Mouse (Mus musculus) NIH3T3 (cell line): ENCODE data around the gene Nxn.

Source experiments
- DNase-seq: peaks from one replicate; pipeline ENCODE4 v3.0.0-alpha.2; 2012; ENCODE audit warnings: low read depth

Nxn gene

GRCm38 (mm10) chr11:76363178-76363577 lies 35.8 kb downstream of the Nxn start:
- DNase-seq = no peak

- no peak for DNase-seq
These were observed 37.5 kb downstream of the Nxn start for GRCm38 (mm10) chr11:76361422-76361821.

GRCm38 (mm10) chr11:76360255-76360654 lies 38.7 kb downstream of the Nxn start:
- DNase-seq = no peak

GRCm38 (mm10) chr11:76358628-76359320 lies 40.2 kb downstream of the Nxn start:
- DNase-seq = peak; percentile 75

GRCm38 (mm10) chr11:76357464-76357863 lies 41.5 kb downstream of the Nxn start:
- DNase-seq = no peak

- no peak for DNase-seq
These were observed 42.8 kb downstream of the Nxn start for GRCm38 (mm10) chr11:76356091-76356490.

- no peak for DNase-seq
These were observed 43.5 kb downstream of the Nxn start for GRCm38 (mm10) chr11:76355425-76355824.

GRCm38 (mm10) chr11:76352861-76353558 lies 45.9 kb downstream of the Nxn start:
- DNase-seq = no peak

GRCm38 (mm10) chr11:76351624-76352011 lies 47.3 kb downstream of the Nxn start:
- peak; percentile 72 for DNase-seq

- DNase-seq = no peak
These were observed 47.9 kb downstream of the Nxn start for GRCm38 (mm10) chr11:76350931-76351623.

- DNase-seq = no peak
These were observed 49.1 kb downstream of the Nxn start for GRCm38 (mm10) chr11:76349833-76350232.

- DNase-seq = no peak
These were observed 51.4 kb downstream of the Nxn start for GRCm38 (mm10) chr11:76347589-76347988.

GRCm38 (mm10) chr11:76343031-76343430 lies 55.9 kb downstream of the Nxn start:
- DNase-seq = peak; percentile 73

GRCm38 (mm10) chr11:76341884-76342645 lies 56.9 kb downstream of the Nxn start:
- no peak for DNase-seq

- peak; percentile 74 for DNase-seq
These were observed 57.8 kb downstream of the Nxn start for GRCm38 (mm10) chr11:76341163-76341562.

- no peak for DNase-seq
These were observed 59.1 kb downstream of the Nxn start for GRCm38 (mm10) chr11:76339830-76340229.

- DNase-seq = no peak
These were observed 59.8 kb downstream of the Nxn start for GRCm38 (mm10) chr11:76339141-76339540.

GRCm38 (mm10) chr11:76338656-76339055 lies 60.3 kb downstream of the Nxn start:
- DNase-seq = no peak

GRCm38 (mm10) chr11:76337764-76338163 lies 61.2 kb downstream of the Nxn start:
- no peak for DNase-seq

GRCm38 (mm10) chr11:76337236-76337635 lies 61.7 kb downstream of the Nxn start:
- no peak for DNase-seq

- no peak for DNase-seq
These were observed 62.7 kb downstream of the Nxn start for GRCm38 (mm10) chr11:76336224-76336623.

GRCm38 (mm10) chr11:76334966-76335365 lies 64.0 kb downstream of the Nxn start:
- no peak for DNase-seq
